Mouse (Mus musculus): Measurements from ENCODE around the gene Upp1.

DNA sequence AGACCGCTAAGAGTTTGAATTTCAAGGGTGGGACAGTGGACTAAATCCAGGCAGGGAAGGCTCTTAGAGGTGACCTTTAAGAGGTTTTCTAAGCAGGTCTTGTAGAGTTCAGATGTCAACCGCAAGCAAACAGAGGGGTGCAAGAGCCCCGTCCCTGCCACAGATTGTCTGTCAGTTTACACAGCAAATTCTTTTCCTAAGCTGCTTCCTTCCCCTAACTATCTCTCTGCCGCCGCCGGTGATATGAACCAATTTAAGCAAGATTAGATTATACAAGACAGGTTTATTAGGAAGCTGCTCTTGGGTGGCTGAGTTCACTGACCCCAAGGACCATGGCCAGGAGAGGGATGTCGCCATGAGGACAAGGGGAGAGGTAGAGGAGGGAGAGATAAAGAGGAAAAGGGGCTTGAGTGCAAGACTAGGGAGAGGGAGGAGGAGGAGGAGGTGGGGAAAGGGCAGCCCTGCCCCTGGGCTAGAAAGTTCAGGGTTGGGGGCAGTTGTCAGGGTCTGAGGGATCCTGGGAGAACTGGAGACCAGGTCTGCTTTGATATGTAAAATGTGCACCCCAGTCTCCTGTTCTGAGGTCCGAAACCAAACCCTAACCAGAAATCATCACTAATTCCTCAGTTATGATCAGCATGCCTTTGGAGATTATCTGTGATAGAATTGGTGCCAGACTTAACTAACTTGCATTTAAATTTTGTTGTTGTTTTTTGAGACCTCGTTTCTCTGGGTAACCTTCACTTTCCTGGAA, 2.4 kb upstream of the Upp1 start:
- TF ChIP-seq POLR2A (IDR thresholded peaks at IDR 0.05; ENCODE audit: control insufficient read depth, extremely low read depth, insufficient read depth, low read length, poor library complexity): no peak
- no peak for TF ChIP-seq CTCF (IDR thresholded peaks at IDR 0.05; ENCODE audit: borderline replicate concordance, control insufficient read depth, extremely low read depth, insufficient read depth, low read length, poor library complexity)
